Mouse (Mus musculus) monocyte, adult 59 days (primary cell): ENCODE measurements around the gene Anapc13. TPM values are rescaled to one million over a fixed set of nuclear protein-coding genes. Genes with fewer than 3 reads are reported as not detected.

Experiments used
- total RNA-seq, 2 experiments: library from RNA; stranded (reverse); gene quantifications; one replicate each; pipeline ENCODE4 v1.2.4; 2023

The Anapc13 gene
- total RNA-seq = 10 to 100 TPM; 84.4 to 98.1 TPM

GRCm38 (mm10) chr9:102625983-102626838 is at the start of gene Anapc13, which contains the start of gene Cep63:
Gene Anapc13, plus strand, starts transcription at chr9:102626296.
Gene Cep63, minus strand, starts transcription at chr9:102626534.

Other genes starting within 250 kb of the Anapc13 start
- under 1 TPM in 1 of 2 experiments, not detected in 1; 0.09 TPM for gene Ky, start 120.5 kb upstream of the Anapc13 start, total RNA-seq
- gene Cep63, start 238 bp downstream of the Anapc13 start, total RNA-seq = 10 to 100 TPM; 40.2 to 46.1 TPM
- 1 to 10 TPM; 4.3 to 5.5 TPM for gene Amotl2, start 90.4 kb downstream of the Anapc13 start, total RNA-seq
- 1 to 10 TPM; 1.0 to 1.1 TPM for gene Ryk, start 208.6 kb downstream of the Anapc13 start, total RNA-seq